Mouse (Mus musculus): ENCODE results near the gene Snu13. TPM values are rescaled to one million over a fixed set of nuclear protein-coding genes. Genes with fewer than 3 reads are reported as not detected.

Gene Snu13
- 289 and 308 TPM in 2 replicates for polyA plus RNA-seq (2014; fragmentation: Nextera tagmentation; extraction: Ambion mirVana)

- Histone ChIP-seq H3K9me3 (ENCODE audit: control insufficient read depth, low read length) (no peaks in the 10 kb centered on the region), H3K36me3 (ENCODE audit: control insufficient read depth, insufficient read depth, low read length) (no peaks in the 10 kb centered on the region), H3K4me1 (replicated peaks; ENCODE audit: control insufficient read depth, insufficient read depth, low read length) (peaks cover 6% of the 10 kb centered on the region; the same call in 1 of the 2 replicates), H3K9ac (ENCODE audit: low read length) (peak within 1 kb of the TSS; percentile 93), H3K27me3 (ENCODE audit: control insufficient read depth, insufficient read depth, low read length) (no peaks in the 10 kb centered on the region), H3K4me2 (ENCODE audit: low read depth, low read length, severe bottlenecking) (peak within 1 kb of the TSS; percentile 92), H3K4me3 (ENCODE audit: low read depth, low read length) (peak within 1 kb of the TSS; percentile 92), H3K27ac (ENCODE audit: low read depth, low read length) (peak within 1 kb of the TSS; percentile 37; the same call in 1 of the 2 replicates)
- under 1% methylated on average over 74 of the region's 74 CpGs for WGBS
- ATAC-seq (replicated peaks; ENCODE audit: low FRiP score) (peak; percentile 78), DNase-seq (ENCODE audit: low spot score) (peak; percentile 94)
These were observed at the start of gene Snu13 for GRCm38 (mm10) chr15:82047080-82047883. Gene Snu13, minus strand, starts transcription at chr15:82047598.

DNA sequence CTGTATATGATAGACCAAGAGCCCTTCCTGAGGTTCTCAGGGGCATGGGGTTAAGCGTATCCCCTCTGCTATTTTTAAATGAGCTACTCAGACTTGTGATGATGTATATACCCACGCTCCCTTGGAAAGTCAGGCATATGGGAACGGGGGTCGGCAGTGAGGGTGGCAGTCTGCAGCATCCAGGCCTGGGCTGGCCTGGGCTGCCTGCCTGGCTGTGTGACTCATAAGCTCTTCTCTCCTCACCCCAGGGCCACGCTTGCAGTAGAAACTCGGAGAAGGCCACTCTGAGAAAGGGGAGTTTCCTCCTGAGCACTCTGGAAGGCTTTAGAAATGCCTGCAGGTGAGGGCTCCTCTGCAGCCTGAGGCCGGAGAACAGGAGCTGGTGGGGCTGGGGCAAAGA lies 43.7 kb upstream of the Snu13 start:
- no peaks in the 10 kb centered on the region for H3K36me3 ChIP-seq (ENCODE audit: control insufficient read depth, insufficient read depth, low read length)
- no peak overlapping the region for H3K4me3 ChIP-seq (ENCODE audit: low read depth, low read length)
- no peak for DNase-seq (ENCODE audit: low spot score)
- H3K27me3 ChIP-seq (ENCODE audit: control insufficient read depth, insufficient read depth, low read length), result no peaks in the 10 kb centered on the region
- no peak overlapping the region for H3K4me2 ChIP-seq (ENCODE audit: low read depth, low read length, severe bottlenecking)
- H3K4me1 ChIP-seq (replicated peaks; ENCODE audit: control insufficient read depth, insufficient read depth, low read length), result no peaks in the 10 kb centered on the region
- ATAC-seq (replicated peaks; ENCODE audit: low FRiP score), result no peak
- no peaks in the 10 kb centered on the region for H3K9me3 ChIP-seq (ENCODE audit: control insufficient read depth, low read length)
- no peak overlapping the region for H3K27ac ChIP-seq (ENCODE audit: low read depth, low read length)
- WGBS, result 79% methylated on average over 7 of the region's 7 CpGs
- H3K9ac ChIP-seq (ENCODE audit: low read length), result no peak overlapping the region

GRCm38 (mm10) chr15:82087266-82087665 lies 39.9 kb upstream of the Snu13 start:
- DNase-seq (ENCODE audit: low spot score), result no peak
- no peaks in the 10 kb centered on the region for H3K27me3 ChIP-seq (ENCODE audit: control insufficient read depth, insufficient read depth, low read length)
- no peak overlapping the region for H3K9ac ChIP-seq (ENCODE audit: low read length)
- no peak overlapping the region for H3K4me3 ChIP-seq (ENCODE audit: low read depth, low read length)
- no peaks in the 10 kb centered on the region for H3K4me1 ChIP-seq (replicated peaks; ENCODE audit: control insufficient read depth, insufficient read depth, low read length)
- H3K36me3 ChIP-seq (ENCODE audit: control insufficient read depth, insufficient read depth, low read length), result no peaks in the 10 kb centered on the region
- H3K4me2 ChIP-seq (ENCODE audit: low read depth, low read length, severe bottlenecking), result no peak overlapping the region
- H3K27ac ChIP-seq (ENCODE audit: low read depth, low read length), result no peak overlapping the region
- ATAC-seq (replicated peaks; ENCODE audit: low FRiP score), result no peak
- no peaks in the 10 kb centered on the region for H3K9me3 ChIP-seq (ENCODE audit: control insufficient read depth, low read length)
- WGBS, result 22% methylated on average over 10 of the region's 10 CpGs

DNA sequence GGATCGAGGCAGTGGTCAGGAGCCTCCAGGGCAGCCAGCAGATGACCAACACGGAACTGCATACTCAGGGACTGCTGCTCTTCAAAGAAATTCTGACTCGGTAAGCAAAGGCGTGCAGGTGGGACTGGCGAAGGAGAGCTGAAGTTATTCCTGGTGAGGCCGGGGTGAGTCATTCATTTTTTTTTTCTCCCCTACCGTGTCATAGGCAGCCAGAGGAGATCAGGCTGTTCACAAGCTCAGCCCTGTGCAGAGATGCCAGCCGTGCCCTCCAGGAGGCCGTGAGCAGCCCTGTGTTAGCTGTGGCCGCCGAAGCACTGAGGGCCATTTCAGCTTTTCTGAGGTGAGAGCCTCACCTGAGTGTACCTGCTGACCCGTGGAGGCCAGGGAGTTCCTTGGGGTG lies 38.7 kb upstream of the Snu13 start:
- H3K27ac ChIP-seq (ENCODE audit: low read depth, low read length), result no peak overlapping the region
- no peak overlapping the region for H3K4me3 ChIP-seq (ENCODE audit: low read depth, low read length)
- no peaks in the 10 kb centered on the region for H3K4me1 ChIP-seq (replicated peaks; ENCODE audit: control insufficient read depth, insufficient read depth, low read length)
- ATAC-seq (replicated peaks; ENCODE audit: low FRiP score) (no peak), DNase-seq (ENCODE audit: low spot score) (no peak)
- no peaks in the 10 kb centered on the region for H3K36me3 ChIP-seq (ENCODE audit: control insufficient read depth, insufficient read depth, low read length)
- H3K4me2 ChIP-seq (ENCODE audit: low read depth, low read length, severe bottlenecking), result no peak overlapping the region
- no peak overlapping the region for H3K9ac ChIP-seq (ENCODE audit: low read length)
- WGBS, result 88% methylated on average over 12 of the region's 12 CpGs
- no peaks in the 10 kb centered on the region for H3K27me3 ChIP-seq (ENCODE audit: control insufficient read depth, insufficient read depth, low read length)
- no peaks in the 10 kb centered on the region for H3K9me3 ChIP-seq (ENCODE audit: control insufficient read depth, low read length)

DNA sequence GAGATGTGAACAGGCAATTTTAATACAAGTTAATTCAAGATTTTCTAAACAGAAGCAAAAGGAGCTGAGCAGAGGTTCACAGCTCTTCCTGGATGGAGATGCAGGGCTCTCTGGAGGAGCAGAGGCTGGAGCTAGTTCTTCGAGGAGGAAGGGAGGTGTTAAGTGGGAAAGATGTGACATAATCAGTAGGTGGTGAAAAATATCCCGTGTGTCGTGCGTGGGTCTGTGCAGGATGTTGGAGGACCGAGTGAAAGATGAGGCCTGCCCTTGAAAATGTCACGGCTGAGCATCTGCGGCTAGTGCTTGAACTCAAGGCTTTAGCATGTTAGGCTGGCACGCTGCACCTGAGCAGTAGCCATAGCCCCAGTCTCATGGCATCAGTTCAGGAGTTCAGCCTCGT lies 38.2 kb upstream of the Snu13 start:
- no peak overlapping the region for H3K4me2 ChIP-seq (ENCODE audit: low read depth, low read length, severe bottlenecking)
- no peaks in the 10 kb centered on the region for H3K9me3 ChIP-seq (ENCODE audit: control insufficient read depth, low read length)
- H3K27ac ChIP-seq (ENCODE audit: low read depth, low read length), result no peak overlapping the region
- DNase-seq (ENCODE audit: low spot score), result no peak
- H3K36me3 ChIP-seq (ENCODE audit: control insufficient read depth, insufficient read depth, low read length), result no peaks in the 10 kb centered on the region
- no peak overlapping the region for H3K9ac ChIP-seq (ENCODE audit: low read length)
- no peak for ATAC-seq (replicated peaks; ENCODE audit: low FRiP score)
- 86% methylated on average over 9 of the region's 9 CpGs for WGBS
- H3K4me1 ChIP-seq (replicated peaks; ENCODE audit: control insufficient read depth, insufficient read depth, low read length), result no peaks in the 10 kb centered on the region
- no peaks in the 10 kb centered on the region for H3K27me3 ChIP-seq (ENCODE audit: control insufficient read depth, insufficient read depth, low read length)
- H3K4me3 ChIP-seq (ENCODE audit: low read depth, low read length), result no peak overlapping the region

DNA sequence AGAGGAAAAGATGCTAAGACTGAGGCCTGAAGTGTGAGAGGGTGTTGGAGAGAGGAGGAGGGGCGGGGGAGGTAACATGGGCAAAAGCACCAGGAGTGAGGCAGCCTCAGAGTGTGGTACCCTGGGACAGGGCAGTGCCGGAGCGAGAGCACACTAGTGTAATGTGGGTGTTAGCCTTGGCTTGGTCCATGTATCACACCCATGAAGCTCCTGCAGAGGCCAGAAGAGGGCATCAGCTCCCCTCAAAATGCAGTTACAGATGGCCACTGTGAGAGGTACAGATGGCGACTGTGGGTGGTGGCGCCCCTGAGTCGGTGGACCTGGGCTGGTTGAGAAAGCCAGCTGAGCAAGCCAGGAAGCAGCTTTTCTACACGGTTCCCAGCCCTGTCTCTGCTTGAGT lies 33.8 kb upstream of the Snu13 start:
- DNase-seq (ENCODE audit: low spot score) (peak; percentile 63), ATAC-seq (replicated peaks; ENCODE audit: low FRiP score) (no peak)
- H3K36me3 ChIP-seq (ENCODE audit: control insufficient read depth, insufficient read depth, low read length), result no peaks in the 10 kb centered on the region
- H3K4me1 ChIP-seq (replicated peaks; ENCODE audit: control insufficient read depth, insufficient read depth, low read length), result no peaks in the 10 kb centered on the region
- no peak overlapping the region for H3K4me3 ChIP-seq (ENCODE audit: low read depth, low read length)
- 31% methylated on average over 7 of the region's 7 CpGs for WGBS
- H3K27me3 ChIP-seq (ENCODE audit: control insufficient read depth, insufficient read depth, low read length), result no peaks in the 10 kb centered on the region
- no peak overlapping the region for H3K4me2 ChIP-seq (ENCODE audit: low read depth, low read length, severe bottlenecking)
- H3K27ac ChIP-seq (ENCODE audit: low read depth, low read length), result no peak overlapping the region
- no peaks in the 10 kb centered on the region for H3K9me3 ChIP-seq (ENCODE audit: control insufficient read depth, low read length)
- H3K9ac ChIP-seq (ENCODE audit: low read length), result no peak overlapping the region

DNA sequence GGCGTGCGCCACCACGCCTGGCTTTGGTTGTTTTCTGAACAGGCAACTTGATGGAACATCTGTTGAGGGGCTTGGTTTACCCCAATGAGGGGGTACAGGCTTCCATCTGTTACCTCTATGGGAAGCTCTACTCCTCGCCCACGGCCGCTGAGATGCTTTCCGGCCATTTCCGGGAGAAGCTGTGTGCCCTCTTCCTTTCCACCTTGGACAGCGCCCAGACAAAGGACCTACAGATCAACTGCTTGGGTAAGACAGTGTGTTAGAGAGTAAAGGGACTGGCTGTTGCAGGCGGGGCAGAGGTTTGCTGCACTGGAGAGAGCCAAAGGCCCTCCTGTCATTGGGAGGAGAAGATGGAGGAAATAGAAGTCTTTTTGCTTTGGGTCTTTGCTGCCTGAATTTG lies 32.5 kb upstream of the Snu13 start:
- H3K9ac ChIP-seq (ENCODE audit: low read length), result no peak overlapping the region
- no peaks in the 10 kb centered on the region for H3K9me3 ChIP-seq (ENCODE audit: control insufficient read depth, low read length)
- no peak overlapping the region for H3K4me3 ChIP-seq (ENCODE audit: low read depth, low read length)
- WGBS, result 63% methylated on average over 10 of the region's 10 CpGs
- no peaks in the 10 kb centered on the region for H3K27me3 ChIP-seq (ENCODE audit: control insufficient read depth, insufficient read depth, low read length)
- H3K4me1 ChIP-seq (replicated peaks; ENCODE audit: control insufficient read depth, insufficient read depth, low read length), result no peaks in the 10 kb centered on the region
- no peak overlapping the region for H3K27ac ChIP-seq (ENCODE audit: low read depth, low read length)
- H3K36me3 ChIP-seq (ENCODE audit: control insufficient read depth, insufficient read depth, low read length), result no peaks in the 10 kb centered on the region
- H3K4me2 ChIP-seq (ENCODE audit: low read depth, low read length, severe bottlenecking), result no peak overlapping the region
- ATAC-seq (replicated peaks; ENCODE audit: low FRiP score) (no peak), DNase-seq (ENCODE audit: low spot score) (no peak)

GRCm38 (mm10) chr15:82073490-82073889 lies 26.1 kb upstream of the Snu13 start:
- Histone ChIP-seq H3K36me3 (ENCODE audit: control insufficient read depth, insufficient read depth, low read length) (no peaks in the 10 kb centered on the region), H3K4me2 (ENCODE audit: low read depth, low read length, severe bottlenecking) (no peak overlapping the region), H3K4me1 (replicated peaks; ENCODE audit: control insufficient read depth, insufficient read depth, low read length) (no peaks in the 10 kb centered on the region), H3K4me3 (ENCODE audit: low read depth, low read length) (no peak overlapping the region), H3K9ac (ENCODE audit: low read length) (no peak overlapping the region), H3K27me3 (ENCODE audit: control insufficient read depth, insufficient read depth, low read length) (peaks cover 19% of the 10 kb centered on the region), H3K9me3 (ENCODE audit: control insufficient read depth, low read length) (no peaks in the 10 kb centered on the region; the same call in 1 of the 2 replicates), H3K27ac (ENCODE audit: low read depth, low read length) (no peak overlapping the region)
- DNase-seq (ENCODE audit: low spot score) (no peak), ATAC-seq (replicated peaks; ENCODE audit: low FRiP score) (no peak)
- WGBS, result 85% methylated on average over 7 of the region's 7 CpGs
